Mouse (Mus musculus) C2C12 (cell line): ENCODE measurements around the gene C77080. TPM values are rescaled to one million over a fixed set of nuclear protein-coding genes. Genes with fewer than 3 reads are reported as not detected.

Source experiments
- H3K27me3 ChIP-seq: one replicate; pipeline ENCODE4 v1.6.1; 2011; ENCODE audit not compliant: control insufficient read depth, insufficient read depth, insufficient read length
- H3K36me3 ChIP-seq: one replicate; pipeline ENCODE4 v1.6.1; 2011; ENCODE audit not compliant: control insufficient read depth, insufficient read depth
- H3K4me3 ChIP-seq: one replicate; pipeline ENCODE4 v1.5.1; 2011; ENCODE audit warnings: mild to moderate bottlenecking, control low read depth; ENCODE audit not compliant: poor library complexity, insufficient read depth, severe bottlenecking
- H3K79me2 ChIP-seq: one replicate; pipeline ENCODE4 v1.6.1; 2011; ENCODE audit not compliant: control insufficient read depth, insufficient read depth
- H3K79me3 ChIP-seq: one replicate; pipeline ENCODE4 v1.6.1; 2011; ENCODE audit warnings: low read depth, control low read depth
- H3ac ChIP-seq: one replicate; pipeline ENCODE3; 2011; ENCODE audit warnings: low read depth; ENCODE audit not compliant: control insufficient read depth, insufficient read length
- CEBPB ChIP-seq: IDR thresholded peaks from one replicate; pipeline ENCODE4 v1.6.1; 2011; ENCODE audit warnings: low read depth, mild to moderate bottlenecking, control low read depth, moderate library complexity
- CTCF ChIP-seq: IDR thresholded peaks from one replicate; pipeline ENCODE4 v1.5.1; 2011; ENCODE audit not compliant: control insufficient read depth, insufficient read depth, insufficient read length
- FOSL1 ChIP-seq: IDR thresholded peaks from one replicate; pipeline ENCODE4 v1.8.0; 2011; ENCODE audit warnings: mild to moderate bottlenecking, low read length; ENCODE audit not compliant: poor library complexity, insufficient read depth, severe bottlenecking
- MAX ChIP-seq: IDR thresholded peaks from one replicate; pipeline ENCODE4 v1.6.1; 2011; ENCODE audit warnings: mild to moderate bottlenecking, control low read depth
- MYOD1 ChIP-seq: IDR thresholded peaks from one replicate; pipeline ENCODE4 v1.6.1; 2011; ENCODE audit warnings: low read depth; ENCODE audit not compliant: control insufficient read depth, insufficient read length
- MYOG ChIP-seq: IDR thresholded peaks from one replicate; pipeline ENCODE4 v1.6.1; 2011; ENCODE audit not compliant: control insufficient read depth, insufficient read length; ENCODE audit errors: extremely low read depth
- USF1 ChIP-seq: IDR thresholded peaks from one replicate; pipeline ENCODE4 v1.6.1; 2011; ENCODE audit warnings: low read depth, mild to moderate bottlenecking, control low read depth, moderate library complexity
- polyA plus RNA-seq: library from polyadenylated mRNA; unstranded; fragments of >200 nt; fragmentation: generic; extraction: Trizol; gene quantifications from one replicate; pipeline ENCODE4 v1.2.1, GENCODE M21; 2012; ENCODE audit warnings: missing spikeins

C77080 gene
- polyA plus RNA-seq, 1 experiment: 30.1 TPM

DNA sequence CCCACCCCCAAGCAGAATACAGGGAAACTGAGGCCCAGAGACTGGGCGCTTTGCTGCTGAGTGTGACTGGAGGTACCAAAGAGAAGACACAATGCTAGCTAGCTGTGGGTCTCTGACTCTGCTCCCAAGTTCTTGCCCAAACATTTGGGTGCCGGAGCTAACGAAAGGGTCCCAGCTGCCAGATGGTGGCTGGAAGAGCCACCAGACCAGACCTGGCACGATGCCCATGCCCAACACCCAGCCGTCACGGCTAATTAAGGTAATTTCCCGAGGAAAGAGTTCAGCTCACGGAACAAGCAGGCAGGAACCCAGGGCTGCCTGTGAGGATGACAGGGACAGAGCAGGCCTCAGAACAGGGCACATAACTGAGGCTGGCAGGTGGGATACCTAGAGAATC is 33.2 kb downstream of the C77080 start:
- H3K79me2 ChIP-seq: peaks cover 88% of the 10 kb centered on the region
- peaks cover 58% of the 10 kb centered on the region for H3K79me3 ChIP-seq
- H3K36me3 ChIP-seq: peaks cover 44% of the 10 kb centered on the region
- no peak overlapping the region for H3K4me3 ChIP-seq
- no peaks in the 10 kb centered on the region for H3K27me3 ChIP-seq
- no peak overlapping the region for H3ac ChIP-seq
- TF ChIP-seq MYOG (no peak), MAX (no peak), MYOD1 (no peak), USF1 (no peak), FOSL1 (no peak), CTCF (no peak), CEBPB (no peak)

DNA sequence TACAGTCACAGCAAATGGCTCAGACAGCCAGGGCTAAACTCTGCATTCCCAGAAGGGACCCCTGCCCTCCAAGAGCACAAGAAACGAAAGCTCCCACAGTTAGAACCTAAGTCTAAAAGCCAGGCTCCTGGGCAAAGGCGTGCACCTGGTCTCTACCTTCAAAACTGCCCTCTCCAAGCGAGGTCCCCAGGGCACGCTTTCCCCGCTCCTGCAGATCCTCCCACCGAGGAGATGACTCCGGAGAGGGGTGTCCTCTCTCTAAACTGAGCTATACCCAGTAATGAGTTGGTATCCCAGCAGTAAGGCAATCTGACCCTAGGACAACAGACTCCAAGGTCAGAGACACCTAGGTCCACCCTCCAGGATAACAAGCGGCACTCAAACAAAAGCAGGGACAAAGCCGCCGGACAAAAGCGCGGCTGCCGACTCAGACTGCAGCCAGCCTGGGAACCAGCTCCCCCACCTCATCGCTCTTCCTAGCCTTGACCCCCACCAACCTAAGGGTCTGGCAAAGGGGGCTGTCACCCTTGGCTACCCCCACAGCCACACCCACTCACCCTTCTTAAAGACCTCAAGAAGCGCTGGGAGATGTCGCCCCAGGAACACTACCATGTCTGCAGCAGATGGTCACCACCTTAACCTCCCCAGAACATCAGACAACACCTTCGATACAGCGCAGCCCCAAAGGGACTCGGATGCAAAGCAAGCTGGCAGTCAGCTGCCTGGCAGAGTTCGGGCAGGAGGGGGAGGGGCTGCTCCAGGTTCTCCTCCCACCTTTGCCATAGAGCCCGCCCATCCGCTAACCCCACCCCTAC is 33.8 kb downstream of the C77080 start:
- no peaks in the 10 kb centered on the region for H3K27me3 ChIP-seq
- H3ac ChIP-seq: no peak overlapping the region
- H3K79me3 ChIP-seq: peaks cover 55% of the 10 kb centered on the region
- H3K79me2 ChIP-seq: peaks cover 87% of the 10 kb centered on the region
- no peak for TF ChIP-seq CEBPB
- no peak for TF ChIP-seq MAX
- TF ChIP-seq CTCF: no peak
- H3K4me3 ChIP-seq: no peak overlapping the region
- peaks cover 48% of the 10 kb centered on the region for H3K36me3 ChIP-seq

DNA sequence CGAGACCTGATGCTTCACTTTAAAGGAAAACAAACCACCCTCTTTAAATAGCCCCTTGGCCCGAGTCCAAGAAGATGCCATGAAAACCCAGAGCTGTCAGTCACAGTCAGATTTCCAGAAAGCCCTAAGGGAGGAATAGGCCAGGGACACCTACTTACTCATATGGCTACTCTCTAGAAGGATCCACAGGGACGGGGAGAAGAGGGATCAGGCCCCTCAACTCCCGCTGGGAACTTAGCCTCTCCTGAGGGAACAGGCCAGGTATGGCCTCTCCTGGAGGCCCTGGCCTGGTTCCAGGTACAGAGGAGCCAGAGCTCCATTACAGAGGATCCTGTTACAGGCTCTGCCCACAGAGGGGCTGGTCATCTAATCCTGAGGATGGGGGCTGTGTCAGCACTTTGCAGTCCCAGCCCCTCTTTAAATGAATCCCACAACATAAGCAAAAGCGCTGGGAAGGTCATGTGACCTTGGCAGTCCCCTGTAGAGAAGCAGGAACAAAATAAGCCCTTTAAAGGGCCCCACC is 34.7 kb downstream of the C77080 start:
- Histone ChIP-seq H3K79me3 (peaks cover 48% of the 10 kb centered on the region), H3K36me3 (peaks cover 45% of the 10 kb centered on the region), H3K4me3 (no peak overlapping the region), H3K27me3 (no peaks in the 10 kb centered on the region), H3K79me2 (peaks cover 78% of the 10 kb centered on the region), H3ac (no peak overlapping the region)
- TF ChIP-seq USF1 (peak; percentile 44), CTCF (no peak)

DNA sequence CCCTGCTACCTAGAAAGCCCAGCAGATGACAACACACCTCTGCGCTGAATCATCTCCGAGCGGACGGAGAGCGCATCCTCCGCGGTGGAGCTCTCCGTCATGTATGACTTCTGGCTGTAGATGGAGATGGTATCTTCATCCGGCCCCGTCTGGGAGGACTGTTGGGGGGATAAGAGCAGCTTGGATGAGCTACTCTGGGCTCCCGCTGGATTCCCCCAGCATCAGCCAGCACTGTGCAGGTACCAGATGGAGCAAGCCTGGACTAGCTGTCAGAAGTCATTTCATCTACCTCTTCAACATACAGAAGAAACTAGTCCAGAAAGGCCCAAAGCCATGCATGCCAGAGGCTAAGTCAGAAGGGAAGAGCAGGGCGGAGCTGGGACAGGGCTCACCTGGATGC is 35.9 kb downstream of the C77080 start:
- TF ChIP-seq MAX (no peak), CTCF (no peak), USF1 (no peak), MYOG (no peak), CEBPB (no peak), FOSL1 (no peak), MYOD1 (no peak)
- no peak overlapping the region for H3K4me3 ChIP-seq
- no peaks in the 10 kb centered on the region for H3K27me3 ChIP-seq
- peaks cover 66% of the 10 kb centered on the region for H3K79me2 ChIP-seq
- no peak overlapping the region for H3ac ChIP-seq
- peaks cover 46% of the 10 kb centered on the region for H3K36me3 ChIP-seq
- peaks cover 36% of the 10 kb centered on the region for H3K79me3 ChIP-seq

DNA sequence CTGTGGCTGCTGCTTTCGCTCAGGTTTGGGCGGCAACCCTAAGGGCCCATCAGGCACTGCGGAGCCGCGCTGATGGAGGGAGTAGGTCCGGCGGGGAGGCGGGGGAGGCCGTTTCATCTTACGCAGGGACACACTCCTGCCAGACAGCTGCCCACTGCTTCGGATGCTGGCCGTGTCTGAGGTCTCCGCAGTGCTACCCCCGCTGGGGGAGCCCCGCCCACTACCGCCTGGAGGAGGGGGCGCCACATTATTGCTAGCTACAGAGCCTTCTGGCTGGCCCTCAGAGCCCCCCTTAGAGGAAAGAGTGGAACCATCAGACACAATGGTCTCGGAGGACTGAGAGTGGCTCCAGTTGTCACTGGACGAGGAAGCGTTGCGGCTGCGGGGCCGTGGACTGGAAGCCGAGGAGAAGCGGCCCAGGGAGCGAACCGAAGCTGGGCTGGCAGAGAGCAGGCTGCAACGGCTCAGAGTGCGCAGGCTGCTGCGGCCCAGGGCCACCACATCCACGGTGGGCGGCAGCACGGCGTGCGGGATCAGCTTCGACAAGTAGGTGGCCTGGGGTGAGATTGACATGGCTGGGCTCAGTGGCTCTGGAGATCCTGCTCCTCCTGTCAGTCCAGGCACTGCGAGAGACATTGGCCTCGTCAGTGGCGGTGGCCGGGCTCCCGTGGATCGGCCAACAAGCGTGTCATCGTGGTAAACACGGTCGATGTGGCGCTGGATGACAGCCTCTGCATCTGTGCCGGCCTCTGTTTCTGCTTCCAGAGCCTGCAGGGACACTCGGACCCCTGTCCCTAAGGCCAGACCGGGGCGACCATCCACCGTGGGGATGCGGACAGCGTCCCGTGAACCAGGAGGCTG is 37.6 kb downstream of the C77080 start:
- peaks cover 22% of the 10 kb centered on the region for H3K79me3 ChIP-seq
- H3ac ChIP-seq: no peak overlapping the region
- TF ChIP-seq MYOD1 (no peak), FOSL1 (no peak), MAX (no peak), MYOG (no peak), CEBPB (no peak), CTCF (no peak), USF1 (no peak)
- H3K79me2 ChIP-seq: peaks cover 49% of the 10 kb centered on the region
- H3K4me3 ChIP-seq: no peak overlapping the region
- H3K36me3 ChIP-seq: peaks cover 62% of the 10 kb centered on the region
- H3K27me3 ChIP-seq: no peaks in the 10 kb centered on the region
